Mouse (Mus musculus) olfactory bulb, adult 2 months (tissue): ENCODE results near the gene Rras.

Experiments
- CTCF ChIP-seq: fragments of 200-500 bp; IDR thresholded peaks from 2 replicates; pipeline ENCODE4 v1.5.1; 2012; ENCODE audit warnings: low read depth, mild to moderate bottlenecking, low read length, moderate library complexity; ENCODE audit not compliant: insufficient read depth
- POLR2A ChIP-seq: fragments of 200-500 bp; IDR thresholded peaks from 2 replicates; pipeline ENCODE4 v1.6.1; 2012; ENCODE audit warnings: mild to moderate bottlenecking, low read depth, low read length, moderate library complexity; ENCODE audit not compliant: insufficient read depth

DNA sequence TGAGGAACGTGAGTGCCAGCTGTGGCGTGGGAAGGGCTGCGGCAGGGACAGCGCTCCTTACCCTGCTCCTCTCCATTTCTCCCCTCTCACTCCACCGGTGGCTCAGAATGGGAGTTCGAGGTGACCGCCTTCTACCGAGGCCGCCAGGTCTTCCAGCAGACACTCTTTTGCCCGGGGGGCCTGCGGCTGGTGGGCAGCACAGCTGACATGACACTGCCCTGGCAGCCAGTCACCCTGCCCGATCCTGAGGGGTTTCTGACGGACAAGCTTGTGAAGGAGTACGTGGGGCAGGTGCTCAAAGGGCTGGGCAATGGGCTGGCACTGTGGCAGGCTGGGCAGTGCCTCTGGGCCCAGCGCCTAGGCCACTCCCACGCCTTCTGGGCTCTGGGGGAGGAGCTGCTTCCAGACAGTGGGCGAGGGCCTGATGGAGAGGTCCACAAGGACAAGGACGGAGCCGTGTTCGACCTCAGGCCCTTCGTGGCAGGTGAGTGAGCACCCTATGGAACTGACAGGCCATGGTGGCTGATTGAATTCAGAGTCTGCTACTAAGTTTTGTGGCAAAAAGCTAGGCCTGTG is 17.1 kb upstream of the Rras start:
- TF ChIP-seq POLR2A (no peak), CTCF (no peak)
